Mouse (Mus musculus): Measurements from ENCODE around the gene Trpm5.

The Trpm5 gene

DNA sequence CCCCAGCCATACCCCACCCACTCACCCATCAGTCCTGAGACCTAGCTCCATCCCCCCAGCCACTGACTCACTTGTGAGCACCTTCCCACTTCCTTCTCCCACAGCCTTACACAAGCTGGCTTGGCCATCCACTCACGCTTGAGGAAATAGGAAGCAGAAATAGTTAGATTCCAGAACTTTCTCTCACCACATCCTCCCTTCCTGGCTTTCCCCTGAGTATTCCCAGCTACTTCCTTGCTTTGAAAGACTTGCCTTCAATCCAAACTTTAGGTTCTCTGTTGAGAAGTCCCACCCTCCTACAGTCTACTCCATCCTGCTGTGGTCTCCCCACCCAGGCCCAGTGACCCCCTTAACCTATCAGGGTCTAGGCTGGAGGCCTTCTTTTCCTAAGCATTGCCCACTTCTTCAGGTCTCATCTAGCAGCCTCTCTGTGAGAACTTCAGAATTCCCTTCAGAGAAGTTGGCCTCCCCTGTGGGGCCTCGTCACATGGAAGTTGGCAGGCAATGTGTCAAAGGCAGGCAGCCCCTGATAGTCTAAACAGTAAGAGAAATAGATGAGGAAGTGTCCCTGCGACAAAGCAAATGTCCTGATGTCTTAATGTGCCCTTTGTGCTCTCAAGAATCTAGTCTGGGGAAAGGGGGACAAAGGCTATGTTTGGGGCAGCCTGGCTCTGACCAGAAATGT, 53.2 kb downstream of the Trpm5 start:
- intact Hi-C loops (cut with DNase I): no loop called here

- intact Hi-C loops (cut with DNase I): no loop called here
Observed at GRCm38 (mm10) chr7:143040561-143040960, 53.9 kb downstream of the Trpm5 start.

- intact Hi-C loops (cut with DNase I): no loop called here
Observed at GRCm38 (mm10) chr7:143038174-143038931, 56.1 kb downstream of the Trpm5 start.

DNA sequence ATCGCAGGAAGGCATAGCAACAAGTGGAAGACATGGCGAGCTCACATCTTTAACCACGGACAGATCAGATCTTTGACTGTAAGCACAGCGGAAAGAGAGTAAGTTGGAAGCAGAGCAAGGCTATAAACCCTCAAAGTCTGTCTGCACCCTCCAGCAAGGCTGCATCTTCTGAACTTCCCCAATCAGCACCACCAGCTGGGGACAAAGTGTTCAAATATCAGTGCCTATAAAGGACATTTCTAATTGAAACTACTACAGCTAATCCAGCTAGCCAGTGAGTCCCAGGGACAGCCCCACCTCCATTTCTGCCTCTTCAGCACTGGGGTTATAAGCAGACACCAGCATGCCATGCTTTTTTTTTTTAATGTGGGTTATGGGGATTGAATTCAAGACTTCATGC, 57.1 kb downstream of the Trpm5 start:
- intact Hi-C loops (cut with DNase I): no loop called here

DNA sequence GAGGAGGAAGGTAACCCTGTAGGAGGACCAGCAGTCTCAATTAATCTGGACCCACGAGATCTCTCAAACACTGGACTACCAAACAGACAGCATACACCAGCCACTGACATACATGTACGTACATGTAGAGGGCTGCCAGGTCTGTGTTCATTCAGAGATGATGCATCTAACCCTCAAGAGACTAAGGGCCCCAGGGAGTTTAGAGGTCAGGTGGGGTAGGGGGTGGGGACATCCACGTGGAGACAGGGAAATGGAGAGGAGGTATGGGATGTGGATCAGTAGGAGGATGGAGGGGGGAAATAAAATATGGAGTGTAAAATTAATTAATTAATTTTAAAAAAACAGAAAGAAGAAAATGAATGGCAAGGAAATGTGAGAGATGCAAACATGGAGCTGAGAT, 57.7 kb downstream of the Trpm5 start:
- intact Hi-C loops (cut with DNase I): no loop called here

DNA sequence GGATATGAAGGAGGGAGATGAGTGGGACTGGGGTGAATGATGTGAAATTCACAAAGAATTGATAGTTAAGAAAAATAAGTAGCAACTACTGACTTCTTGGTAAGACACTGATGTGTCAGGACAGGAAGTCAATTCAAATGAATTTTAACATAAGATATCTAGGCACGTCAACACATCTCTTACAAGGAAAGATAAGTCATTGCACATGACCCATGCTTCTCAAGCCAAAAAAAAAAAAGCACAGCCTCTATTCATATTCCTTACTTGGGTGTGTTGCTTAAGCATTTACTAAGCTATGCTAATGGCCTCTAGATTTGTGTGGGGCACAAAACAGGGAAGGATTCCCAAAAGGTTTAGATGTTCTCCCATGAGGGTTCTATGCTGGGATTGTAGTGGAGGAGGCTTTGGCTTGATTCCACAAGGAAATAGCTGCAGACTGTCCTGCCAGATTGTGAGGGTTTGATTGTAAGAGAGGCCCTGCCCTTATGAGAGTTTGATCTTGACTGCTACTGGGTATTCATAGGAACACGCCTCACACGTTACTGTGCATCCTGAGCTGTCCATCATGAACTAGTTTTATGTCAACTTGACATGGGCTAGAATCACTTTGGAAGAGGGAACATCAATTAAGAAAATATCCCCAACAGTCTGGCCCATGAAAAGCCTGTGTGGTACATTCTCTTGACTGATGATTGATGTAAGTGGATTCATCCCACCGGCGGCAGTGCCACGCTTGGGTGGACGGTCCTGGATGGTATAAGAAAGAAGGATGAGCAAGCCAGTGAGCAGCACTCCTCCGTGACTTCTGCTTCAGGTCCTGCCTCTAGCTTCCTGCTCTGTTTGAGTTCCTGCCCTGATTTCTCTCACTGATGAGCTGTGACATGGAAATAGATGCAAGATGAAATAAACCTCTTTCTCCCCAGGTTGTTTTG, 59.7 kb downstream of the Trpm5 start:
- intact Hi-C loops (cut with DNase I): no loop called here

- intact Hi-C loops (cut with DNase I): no loop called here
Observed at GRCm38 (mm10) chr7:143034112-143034511, 60.3 kb downstream of the Trpm5 start.

DNA sequence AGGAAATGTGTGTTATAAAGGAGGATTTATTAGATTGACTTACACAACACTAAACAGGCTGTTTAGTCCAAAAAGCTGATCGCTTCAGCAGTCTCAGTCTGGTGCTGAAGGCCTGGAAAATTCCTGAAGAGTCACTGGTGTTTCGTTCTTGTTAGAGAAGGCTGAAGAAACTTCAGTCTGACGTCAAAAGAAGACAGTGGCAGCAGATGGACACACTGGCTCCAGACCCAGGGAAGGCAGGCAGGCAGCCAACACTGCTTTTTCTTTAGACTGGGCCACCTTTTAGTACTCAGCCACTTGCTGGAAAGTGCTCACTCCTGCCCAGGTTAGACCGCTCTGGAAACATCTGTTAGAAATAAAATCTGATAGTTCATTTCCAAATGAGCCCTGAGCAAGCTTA, 60.9 kb downstream of the Trpm5 start:
- intact Hi-C loops (cut with DNase I): no loop called here

- intact Hi-C loops (cut with DNase I): no loop called here
Observed at GRCm38 (mm10) chr7:143031816-143032215, 62.6 kb downstream of the Trpm5 start.

DNA sequence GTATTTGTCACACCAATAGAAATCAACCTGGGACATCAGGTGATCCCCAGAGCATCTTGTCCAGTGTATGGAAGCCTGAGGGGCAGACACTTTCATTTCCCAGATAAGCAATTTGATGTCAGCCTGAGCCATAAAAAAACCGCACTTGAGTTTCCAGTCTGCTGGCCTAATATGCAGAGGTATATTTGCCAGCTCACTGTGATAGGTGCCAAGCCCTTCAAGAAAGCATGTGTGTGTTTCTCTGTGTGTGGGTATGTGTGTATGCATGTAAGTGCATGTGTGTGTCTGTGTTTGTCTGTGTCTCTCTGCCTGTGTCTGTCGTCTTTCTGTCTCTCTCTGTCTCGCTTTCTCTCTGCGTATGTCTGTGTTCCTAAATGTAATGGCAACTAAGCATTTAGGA, 67.2 kb downstream of the Trpm5 start:
- intact Hi-C loops (cut with DNase I): no loop called here

DNA sequence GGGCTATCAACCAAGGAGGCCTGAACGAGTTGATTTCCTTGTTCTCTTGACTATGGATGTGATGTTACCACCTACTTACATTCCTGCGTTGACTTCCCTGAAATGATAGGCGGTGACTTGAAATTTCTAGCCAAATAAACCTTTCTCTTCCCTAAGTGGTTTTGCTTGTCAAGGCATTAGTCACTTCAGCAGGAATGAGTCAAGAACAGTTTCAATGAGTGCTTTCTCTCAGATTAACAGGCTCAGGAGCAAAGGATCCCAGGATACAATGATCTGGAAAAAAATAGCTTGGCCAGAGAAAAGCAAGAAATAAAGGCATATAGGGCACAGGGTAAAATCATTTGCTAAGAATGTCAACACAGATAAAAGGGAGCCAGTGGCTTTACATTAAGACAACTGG, 68.9 kb downstream of the Trpm5 start:
- intact Hi-C loops (cut with DNase I): no loop called here

- intact Hi-C loops (cut with DNase I): no loop called here
Observed at GRCm38 (mm10) chr7:143024293-143024692, 70.1 kb downstream of the Trpm5 start.

GRCm38 (mm10) chr7:143023499-143023898, 70.9 kb downstream of the Trpm5 start:
- intact Hi-C loops (cut with DNase I): no loop called here

- intact Hi-C loops (cut with DNase I): no loop called here
Observed at GRCm38 (mm10) chr7:143021356-143022164, 72.9 kb downstream of the Trpm5 start.

DNA sequence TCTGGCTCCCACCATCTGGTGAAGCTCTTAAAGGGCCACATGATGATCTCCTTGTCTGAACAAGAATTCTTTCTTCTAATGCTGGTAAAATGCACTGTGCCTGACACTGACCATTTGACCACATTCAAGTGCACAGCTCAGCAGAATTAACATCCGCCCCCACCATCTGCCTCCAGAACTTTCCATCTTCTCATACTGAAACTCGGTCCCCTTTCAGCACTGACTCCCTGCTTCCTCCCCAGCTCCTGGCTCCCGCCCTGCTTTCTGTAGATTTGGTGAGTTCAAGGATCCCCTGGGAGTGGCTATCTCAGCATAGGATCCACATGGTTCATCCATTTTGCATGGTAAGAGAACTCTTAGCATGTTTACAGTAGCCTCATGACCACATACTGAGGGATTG, 73.7 kb downstream of the Trpm5 start:
- intact Hi-C loops (cut with DNase I): no loop called here

DNA sequence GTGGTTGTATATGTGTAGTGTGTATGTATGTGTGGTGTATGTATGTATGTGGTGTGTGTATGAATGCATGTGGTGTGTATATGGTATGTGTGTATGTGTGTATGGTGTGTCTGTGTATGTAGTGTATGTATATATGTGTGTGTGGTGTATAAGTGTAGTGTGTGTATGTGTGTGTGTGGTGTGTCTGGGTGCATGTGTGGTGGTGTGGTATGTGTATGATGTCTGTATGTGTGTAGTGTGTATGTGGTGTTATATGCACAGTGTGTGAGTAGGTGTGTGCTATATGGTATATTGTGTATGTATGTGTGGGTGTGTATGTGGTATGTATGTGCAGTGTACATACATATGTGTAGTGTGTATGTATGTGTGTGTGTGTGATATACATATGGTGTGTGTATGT, 74.4 kb downstream of the Trpm5 start:
- intact Hi-C loops (cut with DNase I): no loop called here

Measured in adrenal gland (tissue).